Mouse (Mus musculus) gastrocnemius, postnatal 25 days (tissue): ENCODE measurements around the gene Brd4. TPM values are rescaled to one million over a fixed set of nuclear protein-coding genes. Genes with fewer than 3 reads are reported as not detected.
"Not testable (repeated sequence)": the region's sequence is repeated elsewhere in the genome, so short reads cannot be mapped to it uniquely, and the experiment has no call there.

Source experiments
- DNase-seq: peaks from one replicate; pipeline ENCODE4 v3.0.0; 2022
- total RNA-seq, 2 experiments: library from RNA; stranded (reverse); gene quantifications; 1 replicate in 1 of 2; 2 replicates in 1 of 2; pipeline ENCODE4 v1.2.3; 2021

Gene Brd4
- total RNA-seq, 2 experiments from 2014 or later = 36.6 to 37.5 TPM

DNA sequence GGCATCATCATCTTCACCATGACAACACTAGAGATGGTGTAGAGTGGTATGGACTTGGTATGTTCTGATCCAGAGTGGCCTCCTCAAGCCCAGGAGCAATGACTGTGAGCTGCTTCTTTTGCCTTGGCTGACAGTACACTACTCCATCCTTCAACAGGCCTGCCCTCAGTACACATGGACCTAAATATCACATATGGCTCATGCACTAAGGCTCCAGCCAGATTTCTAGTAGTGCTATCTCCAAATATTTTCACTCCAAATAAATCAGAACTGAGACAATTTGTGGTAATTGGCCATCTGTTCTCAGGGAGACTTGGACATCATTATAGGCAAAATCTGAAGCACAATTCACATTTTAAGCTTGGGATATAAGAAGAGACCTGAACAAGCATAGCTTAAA lies 51.3 kb downstream of the Brd4 start:
- DNase-seq = no peak

GRCm38 (mm10) chr17:32229256-32229655 lies 55.3 kb downstream of the Brd4 start:
- no peak for DNase-seq

- no peak for DNase-seq
These were observed 63.6 kb downstream of the Brd4 start for GRCm38 (mm10) chr17:32220873-32221272.

- DNase-seq = not testable (repeated sequence)
These were observed 68.9 kb downstream of the Brd4 start for GRCm38 (mm10) chr17:32215587-32215986.

GRCm38 (mm10) chr17:32211554-32211953 lies 73.0 kb downstream of the Brd4 start:
- DNase-seq = not testable (repeated sequence)

DNA sequence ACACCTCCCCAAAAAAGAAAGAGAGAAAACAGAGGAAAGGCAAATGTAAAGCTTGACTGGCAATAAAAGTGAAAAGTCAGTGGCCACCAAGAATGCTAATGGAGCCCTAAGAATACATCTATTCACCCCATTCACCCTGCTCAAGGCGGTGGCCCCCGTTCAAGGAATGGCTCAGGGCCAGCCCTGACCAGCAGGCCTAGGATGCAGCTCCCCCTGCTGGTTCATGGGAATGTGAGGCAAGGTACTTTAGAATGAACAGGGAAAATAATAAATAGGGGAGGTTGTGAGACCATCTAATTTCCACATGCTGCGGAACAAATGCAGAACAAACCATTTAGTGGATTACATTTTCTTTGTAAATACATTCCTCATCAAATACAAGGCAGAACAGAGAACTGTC lies 74.8 kb downstream of the Brd4 start:
- peak; percentile 50 for DNase-seq

DNA sequence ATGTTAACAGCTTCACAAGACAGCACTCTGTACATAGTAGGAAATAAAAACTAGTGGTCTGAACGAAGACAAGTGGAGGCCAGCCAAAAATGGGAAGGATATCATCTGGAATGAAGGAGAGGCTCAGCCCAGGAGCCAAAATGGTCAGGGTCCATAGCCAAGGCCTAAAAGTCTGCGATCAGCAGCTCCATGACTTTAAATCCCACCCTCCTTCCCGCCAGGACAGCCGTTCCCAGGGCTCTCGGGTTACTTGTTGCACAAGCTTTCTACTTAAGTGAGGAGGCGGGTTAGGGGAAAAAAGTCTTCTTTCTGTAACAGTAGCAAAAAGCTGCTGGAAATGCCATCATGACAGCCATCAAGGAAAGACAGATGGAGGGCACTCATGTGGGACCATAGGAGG lies 75.4 kb downstream of the Brd4 start:
- DNase-seq = peak; percentile 65

- peak; percentile 66 for DNase-seq
These were observed 76.8 kb downstream of the Brd4 start for GRCm38 (mm10) chr17:32207586-32208245.

GRCm38 (mm10) chr17:32205345-32205744 lies 79.2 kb downstream of the Brd4 start:
- DNase-seq = no peak

GRCm38 (mm10) chr17:32202972-32203371 lies 81.5 kb downstream of the Brd4 start:
- DNase-seq = no peak

DNA sequence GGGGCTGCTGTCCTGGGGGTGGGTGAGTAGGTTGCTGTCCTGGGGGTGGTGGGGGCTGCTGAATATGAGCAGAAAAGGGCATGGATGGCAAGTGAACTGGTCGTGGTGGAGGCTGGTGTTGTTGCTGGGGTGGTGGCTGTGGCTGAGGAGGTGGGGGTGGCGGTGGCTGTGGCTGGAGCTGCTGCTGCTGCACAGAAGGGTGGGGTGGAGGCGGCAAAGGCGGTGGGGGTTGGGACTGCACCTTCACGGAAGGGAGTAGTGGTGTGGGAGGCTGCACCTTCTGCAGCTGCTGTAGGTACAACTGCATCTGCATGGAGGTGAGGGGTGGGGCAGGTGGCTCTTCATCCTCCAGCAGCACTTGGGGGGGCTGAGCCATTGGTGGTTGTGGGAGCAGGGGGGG lies 83.4 kb downstream of the Brd4 start:
- no peak for DNase-seq

DNA sequence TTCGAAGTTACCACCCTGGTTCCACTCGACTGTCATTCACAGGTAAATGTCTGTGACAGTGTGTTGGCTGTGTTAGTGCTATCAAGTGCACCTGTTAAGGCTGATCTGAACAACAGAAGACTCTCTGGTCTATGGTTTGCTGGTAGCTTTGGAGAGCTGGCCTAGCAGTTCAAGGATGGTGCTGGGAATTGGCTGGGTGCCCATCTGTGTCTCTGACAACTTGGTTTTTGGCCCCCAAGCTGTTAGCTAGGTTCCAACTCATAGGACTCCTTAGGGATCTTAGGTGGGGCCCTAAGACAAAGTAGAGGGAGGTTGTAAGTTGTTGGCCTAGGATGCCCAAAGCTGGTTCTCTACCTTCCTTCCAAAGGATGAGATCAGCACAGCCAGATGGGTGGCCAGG lies 84.7 kb downstream of the Brd4 start:
- no peak for DNase-seq

DNA sequence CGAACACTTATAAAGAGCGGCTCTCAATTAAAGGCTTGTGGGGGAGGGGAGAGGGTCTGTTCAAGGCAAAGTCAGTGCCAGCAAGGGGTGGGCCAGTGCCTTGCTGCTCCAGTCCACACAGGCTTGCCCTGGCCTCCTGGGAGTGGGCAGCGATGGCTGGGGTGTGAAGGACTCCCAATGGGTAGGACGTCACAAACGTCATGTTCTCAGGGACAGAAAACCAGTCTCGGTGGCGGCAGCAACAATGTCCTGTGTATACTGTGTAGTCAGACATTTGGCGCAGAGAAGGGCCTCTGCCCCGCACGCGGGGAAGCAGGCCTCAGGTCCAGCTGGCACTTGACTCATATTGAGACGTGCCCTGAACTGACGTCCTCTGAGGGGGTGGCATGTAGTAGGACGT lies 87.4 kb downstream of the Brd4 start:
- no peak for DNase-seq

GRCm38 (mm10) chr17:32195725-32196124 lies 88.8 kb downstream of the Brd4 start:
- no peak for DNase-seq

DNA sequence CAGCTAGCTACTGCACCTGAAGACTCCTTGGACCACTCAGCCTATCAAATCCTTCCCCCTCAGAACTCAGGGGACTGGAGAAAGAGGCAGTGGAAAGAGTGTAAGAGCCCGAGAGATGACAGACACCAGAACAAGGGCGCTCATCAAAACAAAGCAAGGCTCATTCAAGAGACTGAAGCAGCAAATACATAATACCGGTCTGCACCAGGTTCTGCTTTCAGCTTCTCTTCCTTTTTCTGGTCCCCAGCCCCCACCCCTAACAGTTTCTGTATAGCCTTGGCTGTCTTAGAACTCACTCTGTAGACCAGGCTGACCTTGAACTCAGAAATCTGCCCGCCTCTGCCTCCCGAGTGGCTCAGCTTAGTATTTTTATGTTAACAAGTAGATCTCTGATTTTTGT lies 91.5 kb downstream of the Brd4 start:
- no peak for DNase-seq

DNA sequence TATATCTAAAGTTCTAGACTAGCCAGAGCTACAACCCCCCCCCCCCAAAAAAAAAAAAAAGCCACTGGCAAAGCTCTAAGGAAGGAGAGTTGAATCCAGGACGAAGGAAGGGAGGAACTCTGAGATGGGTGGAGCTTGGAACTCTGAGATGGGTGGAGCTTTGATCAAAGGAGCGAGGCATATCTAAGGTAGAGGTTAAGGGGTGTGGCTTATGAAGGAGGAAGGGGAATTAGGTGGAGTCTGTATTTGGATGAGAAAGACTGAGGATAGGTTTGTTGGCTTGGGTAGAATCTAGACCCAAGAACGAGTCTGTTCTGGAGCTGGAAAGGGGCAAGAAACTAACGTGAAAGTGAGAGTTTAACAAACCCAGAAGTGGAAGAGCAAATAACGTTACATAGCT lies 94.7 kb downstream of the Brd4 start:
- no peak for DNase-seq

DNA sequence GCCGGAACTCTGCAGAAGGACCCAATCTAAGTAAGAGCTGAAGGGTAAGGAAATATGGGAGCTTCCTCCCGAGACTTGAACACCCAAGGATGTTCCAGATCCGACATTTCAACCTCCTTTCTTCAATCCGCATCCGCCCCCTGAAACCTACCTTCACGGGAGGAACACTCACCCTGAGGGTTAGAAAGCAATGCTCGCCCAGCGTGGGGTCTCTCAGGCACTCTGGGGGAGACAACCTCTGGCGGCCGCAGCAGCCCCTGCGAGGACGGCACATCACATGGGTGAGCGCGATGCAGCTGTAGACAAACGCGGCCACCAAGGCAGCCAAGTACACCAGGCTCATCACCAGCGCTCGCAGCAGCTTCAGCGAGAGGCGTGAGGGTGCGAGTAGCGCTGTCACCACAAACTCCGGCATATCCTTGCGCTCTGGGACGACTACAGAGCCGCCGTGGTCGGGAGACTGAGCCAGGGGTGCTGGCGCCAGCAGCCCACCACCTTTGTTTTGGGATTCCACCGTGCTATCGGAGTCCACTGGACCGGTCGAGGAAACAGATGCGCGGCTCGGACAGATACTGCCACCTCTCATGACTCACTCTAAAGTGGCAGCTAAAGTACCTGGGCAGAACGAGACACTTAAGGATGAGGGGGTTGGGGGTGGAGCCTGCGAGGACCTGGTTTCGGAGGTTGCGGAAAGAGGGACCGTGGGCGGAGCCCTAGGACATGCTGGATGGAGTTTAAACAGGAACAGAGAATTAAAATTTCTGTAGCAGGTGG lies 95.5 kb downstream of the Brd4 start, which contains the start of gene Ephx3:
Gene Ephx3, minus strand, starts transcription at position 687 of the 774 bp plus-strand sequence.
- no peak for DNase-seq

- no peak for DNase-seq
These were observed 101.5 kb downstream of the Brd4 start for GRCm38 (mm10) chr17:32183017-32183416.

GRCm38 (mm10) chr17:32179621-32180491 lies 104.7 kb downstream of the Brd4 start:
- no peak for DNase-seq

DNA sequence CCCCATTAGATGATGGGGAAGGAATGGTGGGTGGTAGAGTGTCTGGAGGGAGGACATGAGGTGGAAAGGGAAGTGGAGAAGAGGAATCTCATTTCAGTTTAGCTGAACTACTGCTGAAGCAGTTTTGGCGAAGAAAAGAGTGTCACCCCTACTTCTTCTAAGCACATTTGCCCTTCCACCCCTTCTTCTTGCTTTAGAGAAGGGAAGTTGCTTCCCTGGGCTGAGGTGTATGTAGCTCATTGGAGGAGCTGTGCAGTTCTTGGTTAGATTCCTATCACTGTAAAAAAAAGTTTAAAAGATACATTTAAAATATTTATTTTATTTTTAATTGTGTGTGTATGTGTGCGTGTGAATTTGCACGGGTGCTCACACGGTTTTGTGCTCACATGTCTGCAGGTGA lies 107.6 kb downstream of the Brd4 start:
- no peak for DNase-seq

- DNase-seq = peak; percentile 82
These were observed 111.4 kb downstream of the Brd4 start for GRCm38 (mm10) chr17:32173166-32173565.

DNA sequence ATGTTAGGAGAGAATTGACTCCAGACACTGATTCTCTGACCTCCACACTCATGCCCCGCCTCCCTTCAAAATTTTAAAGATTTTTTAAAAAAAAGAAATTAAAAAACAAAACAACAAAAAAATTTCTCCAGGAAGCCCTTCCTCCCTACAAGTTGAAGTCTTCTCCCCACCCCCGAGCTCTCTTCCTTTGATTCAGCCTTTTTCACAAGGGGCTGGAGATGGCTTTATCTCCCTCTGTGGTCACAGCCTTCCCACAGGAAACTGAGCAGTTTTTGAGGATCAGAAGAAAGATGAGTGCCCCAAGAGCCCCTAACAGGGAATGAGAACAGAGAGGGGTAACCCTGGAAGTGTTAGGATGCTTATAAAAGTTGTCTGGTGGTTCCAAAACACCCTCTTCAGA lies 112.0 kb downstream of the Brd4 start:
- DNase-seq = no peak
